8 mouse cellular contexts compared by ENCODE assay signal in genomic region chr10:127170837-127171272, GRCm38 (mm10). TPM values are rescaled to one million over a fixed set of nuclear protein-coding genes. Genes with fewer than 3 reads are reported as not detected.
A peak's percentile ranks its signal among the peaks of the same experiment; 100 is the strongest.
DNase-seq lines count a peak whose midpoint lies in the region; ATAC-seq and TF ChIP-seq lines count a peak whose summit lies in the region.

No protein-coding gene starts in this region.

- peak overlapping the region; percentile 46 for H3K4me3 ChIP-seq in embryonic facial prominence, embryonic 15.5 days (replicated peaks)
- H3K4me3 ChIP-seq in heart, postnatal 0 days (ENCODE audit: low read depth, low read length), result peak overlapping the region; percentile 25

- no peak overlapping the region for H3K27ac ChIP-seq in embryonic facial prominence, embryonic 15.5 days (replicated peaks)
- no peak overlapping the region for H3K27ac ChIP-seq in heart, postnatal 0 days (ENCODE audit: low read depth)

- peak overlapping the region; percentile 80 for H3K4me2 ChIP-seq in embryonic facial prominence, embryonic 15.5 days (replicated peaks)
- peak overlapping the region; percentile 48 for H3K4me2 ChIP-seq in heart, postnatal 0 days (ENCODE audit: low read depth, low read length)

- peak; percentile 80 for ATAC-seq in embryonic facial prominence, embryonic 15.5 days (ENCODE audit: insufficient number of reproducible peaks, low FRiP score, low TSS enrichment, low read depth)
- peak; percentile 64 for ATAC-seq in heart, postnatal 0 days (ENCODE audit: insufficient read depth, low read depth)

- H3K4me1 ChIP-seq in embryonic facial prominence, embryonic 15.5 days, result peaks cover 24% of the 10 kb centered on the region
- no peaks in the 10 kb centered on the region; the same call in 1 of the 2 replicates for H3K4me1 ChIP-seq in heart, postnatal 0 days (ENCODE audit: control insufficient read depth, insufficient read depth)

- no peaks in the 10 kb centered on the region for H3K9me3 ChIP-seq in embryonic facial prominence, embryonic 15.5 days (replicated peaks)
- no peaks in the 10 kb centered on the region for H3K9me3 ChIP-seq in heart, postnatal 0 days (replicated peaks; ENCODE audit: control insufficient read depth, low read length)

- no peak overlapping the region for H3K9ac ChIP-seq in embryonic facial prominence, embryonic 15.5 days
- H3K9ac ChIP-seq in heart, postnatal 0 days (replicated peaks; ENCODE audit: low read depth, low read length), result no peak overlapping the region

- peak; percentile 93 for DNase-seq in CD4-positive, CD25-positive, alpha-beta regulatory T cell, adult 2 months (ENCODE audit: low read depth, low spot score)
- DNase-seq in adipocyte (ENCODE audit: low spot score), result peak; percentile 54
- peak; percentile 39 for DNase-seq in heart, postnatal 0 days (ENCODE audit: low spot score)
- DNase-seq in kidney, postnatal 25 days, result peak; percentile 80 to 82
- DNase-seq in lung, postnatal 4 days, result peak; percentile 81 to 89
- peak; percentile 68 to 76 for DNase-seq in right cerebral cortex, postnatal 10 days (ENCODE audit: low spot score in 2 of 2)
- DNase-seq in urinary bladder, postnatal 4 days (ENCODE audit: low spot score in 2 of 2), result peak; percentile 63 to 75

- H3K27me3 ChIP-seq in embryonic facial prominence, embryonic 15.5 days, result peaks cover 47% of the 10 kb centered on the region
- peaks cover 82% of the 10 kb centered on the region for H3K27me3 ChIP-seq in heart, postnatal 0 days (ENCODE audit: control insufficient read depth, insufficient read depth, low read length)

- WGBS in embryonic facial prominence, embryonic 15.5 days, result under 1% methylated on average over 29 of the region's 29 CpGs
- WGBS in heart, postnatal 0 days, result 2% methylated on average over 29 of the region's 29 CpGs

- peak; percentile 62 for TF ChIP-seq CTCF in heart, postnatal 0 days (IDR thresholded peaks at IDR 0.05; ENCODE audit: low read depth)

- H3K36me3 ChIP-seq in embryonic facial prominence, embryonic 15.5 days, result no peaks in the 10 kb centered on the region
- no peaks in the 10 kb centered on the region for H3K36me3 ChIP-seq in heart, postnatal 0 days (replicated peaks; ENCODE audit: control insufficient read depth, insufficient read depth, low read length)

- no peak for TF ChIP-seq EP300 in heart, postnatal 0 days (IDR thresholded peaks at IDR 0.05; ENCODE audit: low read depth)

RNA-seq across cellular contexts. Expression of gene B4galnt1, which starts 5.8 kb away (rescaled TPM):
- 11.0 and 12.7 TPM in 2 replicates for polyA plus RNA-seq in embryonic facial prominence, embryonic 15.5 days (2015; fragmentation: Nextera tagmentation; extraction: Ambion mirVana)
- total RNA-seq in heart, postnatal 0 days (2014; rRNA removed; ENCODE audit: low replicate concordance), result 2.3 and 7.7 TPM in 2 replicates
- 0.72 and 0.82 TPM in 2 replicates for polyA plus RNA-seq in heart, postnatal 0 days (2015; fragmentation: Nextera tagmentation; extraction: Ambion mirVana)

RNA-seq across cellular contexts. Expression of gene Slc26a10, which starts 9.6 kb away (rescaled TPM):
- polyA plus RNA-seq in embryonic facial prominence, embryonic 15.5 days (2015; fragmentation: Nextera tagmentation; extraction: Ambion mirVana), result 1.6 and 1.9 TPM in 2 replicates
- 51.0 and 61.2 TPM in 2 replicates for total RNA-seq in heart, postnatal 0 days (2014; rRNA removed; ENCODE audit: low replicate concordance)
- polyA plus RNA-seq in heart, postnatal 0 days (2015; fragmentation: Nextera tagmentation; extraction: Ambion mirVana), result 22.8 and 23.3 TPM in 2 replicates

RNA-seq across cellular contexts. Expression of gene Arhgef25, which starts 19.0 kb away (rescaled TPM):
- 116 TPM in 2 replicates for polyA plus RNA-seq in embryonic facial prominence, embryonic 15.5 days (2015; fragmentation: Nextera tagmentation; extraction: Ambion mirVana)
- total RNA-seq in heart, postnatal 0 days (2014; rRNA removed; ENCODE audit: low replicate concordance), result 20.8 and 44.2 TPM in 2 replicates
- 10.0 and 13.8 TPM in 2 replicates for polyA plus RNA-seq in heart, postnatal 0 days (2015; fragmentation: Nextera tagmentation; extraction: Ambion mirVana)

RNA-seq across cellular contexts. Expression of gene Dtx3, which starts 24.7 kb away (rescaled TPM):
- polyA plus RNA-seq in embryonic facial prominence, embryonic 15.5 days (2015; fragmentation: Nextera tagmentation; extraction: Ambion mirVana), result 152 and 179 TPM in 2 replicates
- total RNA-seq in heart, postnatal 0 days (2014; rRNA removed; ENCODE audit: low replicate concordance), result 44.4 and 64.1 TPM in 2 replicates
- 28.8 and 30.0 TPM in 2 replicates for polyA plus RNA-seq in heart, postnatal 0 days (2015; fragmentation: Nextera tagmentation; extraction: Ambion mirVana)

RNA-seq across cellular contexts. Expression of gene Pip4k2c, which starts 40.5 kb away (rescaled TPM):
- 31.0 and 31.3 TPM in 2 replicates for polyA plus RNA-seq in embryonic facial prominence, embryonic 15.5 days (2015; fragmentation: Nextera tagmentation; extraction: Ambion mirVana)
- 22.4 and 23.7 TPM in 2 replicates for total RNA-seq in heart, postnatal 0 days (2014; rRNA removed; ENCODE audit: low replicate concordance)
- 24.7 and 25.0 TPM in 2 replicates for polyA plus RNA-seq in heart, postnatal 0 days (2015; fragmentation: Nextera tagmentation; extraction: Ambion mirVana)

Comparison
In these comparisons a context has a peak if more than half of its experiments do, and no peak if none do; other contexts are left out.
1. DNase-seq: peak in every context shown above with its lines; median percentile 93 in CD4-positive, CD25-positive, alpha-beta regulatory T cell, adult 2 months; 85 in lung, postnatal 4 days; 81 in kidney, postnatal 25 days; 72 in right cerebral cortex, postnatal 10 days; 69 in urinary bladder, postnatal 4 days; 54 in adipocyte; 39 in heart, postnatal 0 days.